8 mouse cellular contexts compared by ENCODE assay signal in the genomic region with DNA sequence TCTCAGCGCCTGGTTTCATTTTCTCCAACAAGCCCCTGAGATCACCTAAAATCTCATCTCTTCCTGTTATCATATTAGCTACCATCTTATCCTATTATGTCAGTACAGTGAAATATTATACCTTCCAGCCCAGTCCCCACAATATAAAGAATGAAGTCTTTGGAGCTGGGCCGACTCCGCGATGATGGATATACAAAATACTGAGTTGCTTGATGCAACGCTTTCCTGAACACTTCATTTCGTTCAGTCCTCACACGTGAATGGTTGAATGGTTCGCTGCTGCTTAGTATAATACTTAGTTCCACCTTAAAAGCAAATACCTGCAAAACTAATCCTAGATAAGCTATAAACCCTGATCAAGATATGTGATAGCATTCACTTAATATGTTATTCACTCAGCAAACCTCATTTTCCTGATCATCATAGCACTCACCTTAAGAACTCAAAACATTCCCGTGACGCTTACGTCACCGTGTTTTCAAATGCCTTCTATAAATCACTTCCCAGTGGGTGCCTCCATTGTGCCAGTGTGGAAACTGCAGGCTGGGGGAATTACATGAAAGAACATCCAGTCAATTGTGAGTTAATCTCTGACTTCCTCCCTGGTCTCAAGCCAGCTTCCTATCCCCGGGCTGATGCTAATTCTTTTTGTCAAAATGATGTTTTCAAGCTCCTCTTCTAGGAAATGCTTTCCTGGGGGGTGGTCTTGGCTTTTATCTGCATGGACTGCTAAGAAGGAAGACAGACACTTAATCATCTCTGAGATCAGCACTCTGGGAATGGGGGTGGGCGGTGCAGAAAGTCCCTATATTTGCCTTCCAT. TPM values are rescaled to one million over a fixed set of nuclear protein-coding genes. Genes with fewer than 3 reads are reported as not detected.
DNase-seq lines count a peak whose midpoint lies in the region; ATAC-seq lines count a peak whose summit lies in the region.

TSS of gene Trim44 (minus strand) at position 466 of the 822 bp plus-strand sequence.

- peaks cover 14% of the 10 kb centered on the region for H3K4me1 ChIP-seq in lung, embryonic 16.5 days (replicated peaks; ENCODE audit: control insufficient read depth, insufficient read depth, low read length)

- H3K9me3 ChIP-seq in lung, embryonic 16.5 days (ENCODE audit: control insufficient read depth, low read length) = no peaks in the 10 kb centered on the region

- no peak within 1 kb of the TSS for H3K27ac ChIP-seq in lung, embryonic 16.5 days (ENCODE audit: low read length)

- H3K4me3 ChIP-seq in lung, embryonic 16.5 days (ENCODE audit: low read length) = peak within 1 kb of the TSS; percentile 8; the same call in 1 of the 2 replicates

- peak within 1 kb of the TSS; percentile 35 for H3K4me2 ChIP-seq in lung, embryonic 16.5 days (ENCODE audit: low read depth, low read length)

- H3K36me3 ChIP-seq in lung, embryonic 16.5 days (ENCODE audit: control insufficient read depth, insufficient read depth, low read length) = no peaks in the 10 kb centered on the region

- H3K27me3 ChIP-seq in lung, embryonic 16.5 days (ENCODE audit: control insufficient read depth, insufficient read depth, low read depth, low read length) = no peaks in the 10 kb centered on the region

- peak; percentile 51; the same call in 1 of the 2 replicates for ATAC-seq in lung, embryonic 16.5 days (ENCODE audit: low read depth)
- no peak for ATAC-seq in megakaryocyte, adult 5-6 weeks (ENCODE audit: poor library complexity, severe bottlenecking)

- 31% methylated on average over 14 of the region's 14 CpGs for WGBS in lung, embryonic 16.5 days

- no peak for DNase-seq in lung, adult 18-20 months
- DNase-seq in embryo, embryonic 11.5 days (ENCODE audit: low read depth, low spot score) = peak; percentile 35
- DNase-seq in heart, adult 18-20 months = no peak
- DNase-seq in kidney, adult 9 months = peak; percentile 61
- DNase-seq in spleen, postnatal 4 days (ENCODE audit: low spot score in 2 of 2) = no peak
- no peak for DNase-seq in spleen, postnatal 36 days (ENCODE audit: low spot score in 2 of 2)

- no peak within 1 kb of the TSS for H3K9ac ChIP-seq in lung, embryonic 16.5 days (ENCODE audit: low read length)

RNA-seq across cellular contexts. Expression of gene Trim44, which starts in this region (rescaled TPM):
- polyA plus RNA-seq in lung, embryonic 16.5 days (2015; fragmentation: Nextera tagmentation; extraction: Ambion mirVana) = 16.2 and 16.6 TPM in 2 replicates
- 10 to 100 TPM; 28.1 to 28.2 TPM for total RNA-seq in heart, adult 18-20 months (2021)
- 17.7 and 18.4 TPM in 2 replicates for total RNA-seq in megakaryocyte, adult 5-6 weeks (2015)
- 21.2 and 24.9 TPM in 2 replicates for total RNA-seq in megakaryocyte, adult 5-6 weeks (2017)

Comparison
In these comparisons a context has a peak if more than half of its experiments do, and no peak if none do; other contexts are left out.
1. DNase-seq: peak in embryo, embryonic 11.5 days (single experiment) and kidney, adult 9 months (single experiment); none in lung, adult 18-20 months (0 of 2), heart, adult 18-20 months (0 of 2), spleen, postnatal 4 days (0 of 2) and spleen, postnatal 36 days (0 of 2).